Mouse (Mus musculus) spleen, adult 2 months (tissue): ENCODE measurements around the gene Slc4a4. TPM values are rescaled to one million over a fixed set of nuclear protein-coding genes. Genes with fewer than 3 reads are reported as not detected.

Experiments
- DNase-seq, 2 experiments: peaks; one replicate each; pipeline versions ENCODE4 v3.0.0 to v3.0.0-alpha.2; 2012 to 2021; ENCODE audit warnings: low spot score in 2 of 2, low read depth in 1 of 2
- H3K27ac ChIP-seq: fragments of 200-500 bp; 2 replicates; pipeline ENCODE4 v1.5.1; 2012; ENCODE audit warnings: low read length, inconsistent platforms; ENCODE audit not compliant: insufficient read depth
- H3K27me3 ChIP-seq: fragments of 200-500 bp; 2 replicates; pipeline ENCODE4 v1.6.1; 2012; ENCODE audit warnings: mild to moderate bottlenecking, moderate library complexity, low read length, inconsistent platforms; ENCODE audit not compliant: control insufficient read depth, insufficient read depth
- H3K36me3 ChIP-seq: fragments of 200-500 bp; 2 replicates; pipeline ENCODE4 v1.6.1; 2012; ENCODE audit warnings: mild to moderate bottlenecking, low read length, inconsistent platforms; ENCODE audit not compliant: control insufficient read depth, insufficient read depth
- H3K4me1 ChIP-seq: fragments of 200-500 bp; 2 replicates; pipeline ENCODE4 v1.6.1; 2011; ENCODE audit warnings: inconsistent platforms; ENCODE audit not compliant: control insufficient read depth, insufficient read depth, insufficient read length
- H3K4me3 ChIP-seq: fragments of 200-500 bp; 2 replicates; pipeline ENCODE4 v1.5.1; 2011; ENCODE audit warnings: mild to moderate bottlenecking, inconsistent platforms; ENCODE audit not compliant: insufficient read depth, insufficient read length; ENCODE audit errors: extremely low read depth
- CTCF ChIP-seq: fragments of 200-500 bp; IDR thresholded peaks from 2 replicates; pipeline ENCODE4 v1.5.1; 2011; ENCODE audit warnings: mild to moderate bottlenecking, inconsistent platforms; ENCODE audit not compliant: insufficient read depth, insufficient read length, insufficient replicate concordance; ENCODE audit errors: extremely low read depth
- POLR2A ChIP-seq: fragments of 200-500 bp; IDR thresholded peaks from 2 replicates; pipeline ENCODE4 v1.6.1; 2011; ENCODE audit warnings: low read depth, low read length, inconsistent platforms
- WGBS: fragments of 180-500 bp; shearing (Covaris S2); methylation state at CpG from one replicate; pipeline ENCODE4 v1.1.7; 2018; 5-methylcytosine and 5-hydroxymethylcytosine counted together
- polyA plus RNA-seq: library from polyadenylated mRNA; depleted of rRNA; stranded (reverse); fragments of >200 nt; gene quantifications from 2 replicates; pipeline ENCODE4 v1.2.3, GENCODE M21; 2012

The Slc4a4 gene
- polyA plus RNA-seq, 1 experiment = 0.14 TPM

DNA sequence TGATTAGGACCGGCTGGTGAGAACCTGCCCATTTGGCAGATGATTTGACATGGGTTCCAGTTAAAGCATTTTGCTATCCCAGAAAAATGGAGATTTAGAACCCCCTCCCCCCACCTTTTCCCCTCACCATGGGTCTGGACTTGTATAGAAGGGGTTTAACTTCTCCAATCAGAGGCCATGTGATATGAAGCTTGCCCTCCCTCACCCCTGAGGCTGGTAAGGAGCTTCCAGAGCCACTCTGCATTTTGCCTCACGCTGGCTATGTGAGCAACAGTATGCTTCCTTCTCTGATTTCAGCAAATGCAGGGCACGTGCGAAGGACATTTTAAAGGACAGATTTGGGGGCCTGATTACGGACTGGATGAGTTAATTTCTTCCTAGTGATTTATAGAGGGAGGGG lies 43.5 kb downstream of the Slc4a4 start:
- no peaks in the 10 kb centered on the region for H3K27me3 ChIP-seq
- 87% methylated on average over 5 of the region's 5 CpGs for WGBS
- H3K4me3 ChIP-seq = no peak overlapping the region
- no peaks in the 10 kb centered on the region for H3K4me1 ChIP-seq
- TF ChIP-seq CTCF (no peak), POLR2A (no peak)
- no peak for DNase-seq
- H3K27ac ChIP-seq = no peak overlapping the region
- no peaks in the 10 kb centered on the region for H3K36me3 ChIP-seq

DNA sequence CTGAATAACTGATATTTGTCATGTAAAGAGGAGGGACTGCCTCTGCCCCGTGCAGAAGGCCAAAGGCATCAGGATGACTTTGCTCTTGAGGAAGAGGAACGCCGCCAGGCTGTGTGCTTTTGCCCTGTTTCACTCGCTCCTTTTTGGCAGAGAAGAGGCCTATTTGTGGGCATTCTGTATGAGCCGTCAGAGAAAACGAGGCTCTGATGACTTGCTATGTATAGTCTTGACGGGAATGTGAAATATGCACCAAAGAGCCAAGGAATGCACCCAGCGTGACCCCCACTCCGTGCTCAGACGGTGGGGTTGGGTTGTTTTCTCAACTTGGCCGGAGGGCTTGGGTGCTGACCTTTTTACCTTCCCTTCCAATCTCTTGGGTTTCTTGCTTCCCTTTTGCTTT lies 44.0 kb downstream of the Slc4a4 start:
- H3K27ac ChIP-seq = no peak overlapping the region
- no peaks in the 10 kb centered on the region for H3K27me3 ChIP-seq
- H3K4me1 ChIP-seq = no peaks in the 10 kb centered on the region
- no peak overlapping the region for H3K4me3 ChIP-seq
- H3K36me3 ChIP-seq = no peaks in the 10 kb centered on the region
- no peak for TF ChIP-seq POLR2A
- 87% methylated on average over 11 of the region's 11 CpGs for WGBS
- DNase-seq = no peak

DNA sequence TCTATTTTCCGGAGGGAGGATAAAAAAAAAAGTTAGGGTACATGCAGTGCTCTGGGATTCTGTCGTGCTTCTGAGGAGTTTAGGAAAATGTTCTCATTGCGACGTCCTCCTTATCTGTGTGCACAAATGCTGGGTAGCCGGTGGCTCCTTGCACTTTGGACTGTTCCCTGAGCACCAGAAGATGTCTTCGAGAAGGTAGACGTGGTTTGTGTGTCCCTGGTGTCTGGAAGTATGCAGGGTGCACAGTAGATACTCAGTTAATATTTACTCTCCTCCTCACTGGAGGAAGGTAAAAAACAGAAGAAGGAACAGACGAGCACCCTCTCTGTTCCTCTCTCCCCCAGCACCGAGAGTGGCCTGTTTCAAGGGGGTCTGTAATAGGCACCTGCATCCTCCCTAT lies 44.6 kb downstream of the Slc4a4 start:
- no peak overlapping the region for H3K4me3 ChIP-seq
- TF ChIP-seq CTCF = no peak
- no peak for TF ChIP-seq POLR2A
- H3K4me1 ChIP-seq = no peaks in the 10 kb centered on the region
- no peaks in the 10 kb centered on the region for H3K27me3 ChIP-seq
- H3K36me3 ChIP-seq = no peaks in the 10 kb centered on the region
- H3K27ac ChIP-seq = no peak overlapping the region
- no peak for DNase-seq
- 86% methylated on average over 9 of the region's 9 CpGs for WGBS

DNA sequence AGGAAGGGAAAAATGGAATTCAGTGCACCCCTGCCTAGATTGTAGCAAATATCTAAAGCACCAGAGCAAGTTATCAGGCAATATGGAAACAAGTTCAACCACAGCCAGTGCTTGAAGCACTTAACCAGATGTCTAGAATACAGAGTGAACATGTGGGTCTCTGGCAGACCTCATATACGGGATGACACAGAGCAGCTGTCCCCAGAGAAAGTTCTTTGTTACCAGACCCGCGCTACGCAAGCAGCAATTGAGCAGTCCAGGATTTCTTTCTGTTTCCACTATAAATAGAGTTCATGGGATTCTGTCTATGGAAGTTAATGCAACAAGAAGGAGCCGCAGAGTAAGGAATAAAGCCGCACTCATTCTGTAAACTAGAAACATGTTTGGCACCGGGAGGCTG lies 46.8 kb downstream of the Slc4a4 start:
- no peaks in the 10 kb centered on the region for H3K36me3 ChIP-seq
- 80% methylated on average over 7 of the region's 7 CpGs for WGBS
- no peaks in the 10 kb centered on the region for H3K4me1 ChIP-seq
- H3K27ac ChIP-seq = no peak overlapping the region
- DNase-seq = no peak
- no peak for TF ChIP-seq CTCF
- no peak for TF ChIP-seq POLR2A
- no peaks in the 10 kb centered on the region for H3K27me3 ChIP-seq
- no peak overlapping the region for H3K4me3 ChIP-seq

DNA sequence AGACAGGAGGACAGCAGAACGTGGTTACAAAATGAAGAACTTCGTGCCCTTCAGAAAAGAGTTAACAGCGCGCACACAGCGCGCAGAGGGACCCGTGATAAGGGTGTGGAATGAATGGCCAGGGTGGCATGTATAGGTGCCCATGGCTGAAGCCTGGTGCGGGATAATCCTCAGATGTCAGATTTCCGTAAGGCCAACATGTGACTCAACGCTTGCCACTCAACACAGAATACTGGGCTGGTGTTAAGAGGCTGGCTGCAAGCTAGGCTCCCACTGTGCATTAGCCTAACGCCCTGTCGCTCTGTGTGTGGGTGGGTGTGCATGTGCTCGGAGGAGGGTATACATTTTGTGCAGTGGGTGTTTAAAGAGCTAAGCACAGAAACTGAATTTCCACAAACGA lies 47.3 kb downstream of the Slc4a4 start:
- DNase-seq = no peak
- WGBS = 36% methylated on average over 14 of the region's 14 CpGs
- Histone ChIP-seq H3K36me3 (no peaks in the 10 kb centered on the region), H3K4me3 (no peak overlapping the region), H3K27me3 (no peaks in the 10 kb centered on the region), H3K27ac (no peak overlapping the region), H3K4me1 (no peaks in the 10 kb centered on the region)
- TF ChIP-seq CTCF = no peak
- TF ChIP-seq POLR2A = no peak

DNA sequence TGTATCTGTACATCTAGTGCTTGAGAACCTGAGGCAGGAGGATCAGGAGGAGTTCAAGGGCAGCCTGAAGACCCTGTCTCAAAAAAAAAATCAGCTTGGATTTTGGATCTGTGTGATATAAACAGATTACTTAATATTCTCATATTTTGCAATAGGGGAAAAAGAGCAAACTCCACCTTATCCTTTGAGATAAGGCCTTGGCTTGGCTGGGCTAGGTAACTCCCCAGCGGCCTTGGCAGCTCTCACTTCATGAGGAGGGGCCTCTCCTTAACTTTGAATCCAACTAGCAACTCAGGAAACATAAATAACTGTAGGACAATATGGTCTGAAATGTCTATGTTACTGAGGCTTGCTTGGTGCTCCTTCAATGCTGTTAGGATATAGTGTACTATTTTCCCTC lies 51.6 kb downstream of the Slc4a4 start:
- H3K4me3 ChIP-seq = no peak overlapping the region
- no peaks in the 10 kb centered on the region for H3K36me3 ChIP-seq
- no peaks in the 10 kb centered on the region for H3K27me3 ChIP-seq
- TF ChIP-seq CTCF (no peak), POLR2A (no peak)
- no peak for DNase-seq
- WGBS = 93% methylated on average over 1 of the region's 1 CpGs
- no peak overlapping the region for H3K27ac ChIP-seq
- H3K4me1 ChIP-seq = no peaks in the 10 kb centered on the region

DNA sequence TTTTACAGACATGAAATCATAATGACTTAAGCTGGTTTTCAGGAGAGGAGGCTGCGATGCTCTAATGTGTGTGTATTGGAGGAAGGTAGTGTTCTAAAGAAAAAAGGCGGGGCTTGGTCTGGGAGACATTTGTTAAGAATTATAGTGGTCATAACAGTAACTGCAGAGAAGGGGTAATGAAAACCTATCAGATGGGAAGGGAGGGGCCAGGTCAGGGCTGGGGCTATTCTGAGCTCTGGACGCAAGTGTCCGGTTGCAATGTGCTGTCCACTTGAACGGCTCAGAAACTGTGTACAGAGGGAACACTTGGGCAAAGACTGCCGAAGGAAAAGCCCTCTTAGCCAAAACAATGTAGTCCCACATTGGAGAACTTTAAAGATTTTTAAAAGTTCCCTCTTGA lies 52.5 kb downstream of the Slc4a4 start:
- no peaks in the 10 kb centered on the region for H3K36me3 ChIP-seq
- H3K4me3 ChIP-seq = no peak overlapping the region
- TF ChIP-seq POLR2A = no peak
- TF ChIP-seq CTCF = no peak
- H3K4me1 ChIP-seq = no peaks in the 10 kb centered on the region
- H3K27me3 ChIP-seq = no peaks in the 10 kb centered on the region
- no peak for DNase-seq
- WGBS = 86% methylated on average over 6 of the region's 6 CpGs
- no peak overlapping the region for H3K27ac ChIP-seq

DNA sequence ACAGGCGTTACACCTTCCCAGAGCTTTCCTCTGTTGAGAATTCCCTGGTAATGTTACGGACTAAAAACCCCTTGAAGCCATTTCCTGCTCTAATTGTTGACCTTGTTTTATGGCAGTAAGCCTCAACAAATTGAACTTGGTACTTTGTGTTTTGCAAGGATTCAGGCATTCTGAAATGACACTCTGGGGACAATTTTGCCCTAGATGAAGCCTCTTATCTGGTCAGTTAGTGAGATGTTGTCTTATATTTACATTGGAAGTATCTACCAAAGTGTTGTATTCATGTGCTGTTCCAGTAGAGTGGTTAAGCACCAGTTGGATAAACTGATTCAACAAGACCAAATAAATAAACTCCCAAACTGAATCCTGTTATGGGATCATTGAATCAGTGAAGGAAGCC lies 53.2 kb downstream of the Slc4a4 start:
- DNase-seq = no peak
- TF ChIP-seq CTCF = no peak
- TF ChIP-seq POLR2A = no peak
- WGBS = 83% methylated on average over 2 of the region's 2 CpGs
- Histone ChIP-seq H3K4me3 (no peak overlapping the region), H3K36me3 (no peaks in the 10 kb centered on the region), H3K27me3 (no peaks in the 10 kb centered on the region), H3K4me1 (no peaks in the 10 kb centered on the region), H3K27ac (no peak overlapping the region)
